Mouse (Mus musculus) liver, embryonic 14.5 days (tissue): Measurements from ENCODE around the gene Nmur1. TPM values are rescaled to one million over a fixed set of nuclear protein-coding genes. Genes with fewer than 3 reads are reported as not detected.

ENCODE experiments used
- ATAC-seq: fragments of 200-750 bp; cut with Nextera tagmentation; 2 replicates; pipeline ENCODE4 v1.8.0; 2017; ENCODE audit warnings: moderate number of reproducible peaks, mild to moderate bottlenecking, moderate library complexity; ENCODE audit not compliant: insufficient read depth
- DNase-seq, 3 experiments: peaks; one replicate each; pipeline ENCODE4 v3.0.0-alpha.2; 2012 to 2013; ENCODE audit warnings: low read depth in 3 of 3, low spot score in 3 of 3
- H3K27ac ChIP-seq: fragments of 300-500 bp; sonication (generic); 2 replicates; pipeline ENCODE4 v1.5.1; 2014; ENCODE audit warnings: moderate library complexity, mild to moderate bottlenecking, control low read depth, inconsistent platforms
- H3K27me3 ChIP-seq: fragments of 300-500 bp; sonication (generic); 2 replicates; pipeline ENCODE4 v1.6.1; 2014; ENCODE audit warnings: mild to moderate bottlenecking, low read length, moderate library complexity; ENCODE audit not compliant: control insufficient read depth, insufficient read depth
- H3K36me3 ChIP-seq: fragments of 300-500 bp; sonication (generic); replicated peaks from 2 replicates; pipeline ENCODE4 v1.6.1; 2014; ENCODE audit warnings: low read depth; ENCODE audit not compliant: control insufficient read depth, insufficient read depth
- H3K4me1 ChIP-seq, 2 experiments: fragments of 200-500 bp in 1 of 2; fragments of 300-500 bp in 1 of 2; sonication (generic) in 1 of 2; replicated peaks; 2 replicates each; pipeline ENCODE4 v1.6.1; 2012 to 2014; ENCODE audit warnings: antibody characterized with exemption in 1 of 2, inconsistent platforms in 1 of 2, low read length in 1 of 2; ENCODE audit not compliant: control insufficient read depth in 2 of 2, insufficient read depth in 2 of 2
- H3K4me2 ChIP-seq: fragments of 300-500 bp; sonication (generic); 2 replicates; pipeline ENCODE4 v1.6.1; 2014; ENCODE audit warnings: low read depth, mild to moderate bottlenecking, control low read depth, moderate library complexity
- H3K4me3 ChIP-seq, 2 experiments: fragments of 200-500 bp in 1 of 2; fragments of 300-500 bp in 1 of 2; sonication (generic) in 1 of 2; 2 replicates each; pipeline ENCODE4 v1.5.1; 2012 to 2014; ENCODE audit warnings: low read depth in 2 of 2, low read length in 2 of 2, mild to moderate bottlenecking in 2 of 2, control low read depth in 1 of 2, inconsistent platforms in 1 of 2, moderate library complexity in 1 of 2; ENCODE audit not compliant: insufficient read depth in 1 of 2
- H3K9ac ChIP-seq: fragments of 300-500 bp; sonication (generic); replicated peaks from 2 replicates; pipeline ENCODE4 v1.6.1; 2014; ENCODE audit warnings: mild to moderate bottlenecking, control low read depth, moderate library complexity
- H3K9me3 ChIP-seq: fragments of 300-500 bp; sonication (generic); 2 replicates; pipeline ENCODE4 v1.6.1; 2016; ENCODE audit warnings: low read length, mixed read lengths; ENCODE audit not compliant: control insufficient read depth
- CTCF ChIP-seq: IDR thresholded peaks from 2 replicates; pipeline ENCODE4 v1.5.1; 2016; ENCODE audit warnings: antibody characterized with exemption, low read depth, control low read depth
- EP300 ChIP-seq: IDR thresholded peaks from 2 replicates; pipeline ENCODE4 v1.6.1; 2016; ENCODE audit warnings: antibody characterized with exemption, low read depth
- WGBS: fragments of 180-500 bp; shearing (Covaris S2); extraction: QIAGEN DNeasy Blood & Tissue Kit; methylation state at CpG from one replicate; pipeline ENCODE4 v1.1.7; 2014; ENCODE audit not compliant: insufficient replicate concordance; 5-methylcytosine and 5-hydroxymethylcytosine counted together
- polyA plus RNA-seq, 2 experiments: library from polyadenylated mRNA; depleted of rRNA in 1 of 2; stranded (reverse) in 1 of 2; unstranded in 1 of 2; fragments of >200 nt; fragmentation: Nextera tagmentation in 1 of 2; extraction: Ambion mirVana in 1 of 2; gene quantifications; 2 replicates each; pipeline versions ENCODE4 v1.2.1 to v1.2.3; 2012 to 2014

Gene Nmur1
- polyA plus RNA-seq, 2 experiments: not detected

DNA sequence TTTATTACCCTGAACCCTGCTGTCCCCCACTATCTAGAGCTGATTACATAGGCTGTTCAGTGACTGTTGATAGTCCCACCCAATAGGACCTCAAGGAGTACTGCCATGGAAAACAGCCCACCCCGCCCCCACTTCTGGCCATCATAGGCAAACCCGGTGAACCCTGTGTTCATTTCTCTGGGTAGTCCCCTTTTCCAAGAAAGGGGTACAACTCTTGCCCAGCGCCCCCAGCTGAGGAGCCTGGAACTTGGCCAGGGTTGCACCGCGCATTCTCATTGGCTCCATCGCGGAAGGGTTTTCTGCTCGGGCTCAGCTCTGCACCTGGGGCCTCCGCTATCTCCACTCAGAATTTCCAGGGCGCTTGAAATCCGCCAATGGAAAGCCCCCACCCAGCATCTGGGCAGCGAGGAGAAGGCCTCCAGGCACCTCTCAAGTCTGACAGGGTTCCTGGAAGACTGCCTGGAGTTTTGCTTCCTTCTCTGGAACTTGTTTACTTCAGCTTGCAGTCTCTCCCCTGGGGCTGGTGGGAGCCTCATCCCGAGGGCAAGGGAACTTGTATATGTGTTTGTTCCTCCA, 21.7 kb upstream of the Nmur1 start:
- peaks cover 5 to 17% of the 10 kb centered on the region in 2 experiments for H3K4me1 ChIP-seq
- no peak overlapping the region for H3K4me2 ChIP-seq
- no peak for DNase-seq
- H3K27me3 ChIP-seq: no peaks in the 10 kb centered on the region
- H3K4me3 ChIP-seq: no peak overlapping the region
- no peak overlapping the region for H3K27ac ChIP-seq
- no peak for TF ChIP-seq CTCF
- 57% methylated on average over 13 of the region's 13 CpGs for WGBS
- no peaks in the 10 kb centered on the region for H3K36me3 ChIP-seq
- no peak overlapping the region for H3K9ac ChIP-seq
- H3K9me3 ChIP-seq: no peaks in the 10 kb centered on the region
- no peak for ATAC-seq

DNA sequence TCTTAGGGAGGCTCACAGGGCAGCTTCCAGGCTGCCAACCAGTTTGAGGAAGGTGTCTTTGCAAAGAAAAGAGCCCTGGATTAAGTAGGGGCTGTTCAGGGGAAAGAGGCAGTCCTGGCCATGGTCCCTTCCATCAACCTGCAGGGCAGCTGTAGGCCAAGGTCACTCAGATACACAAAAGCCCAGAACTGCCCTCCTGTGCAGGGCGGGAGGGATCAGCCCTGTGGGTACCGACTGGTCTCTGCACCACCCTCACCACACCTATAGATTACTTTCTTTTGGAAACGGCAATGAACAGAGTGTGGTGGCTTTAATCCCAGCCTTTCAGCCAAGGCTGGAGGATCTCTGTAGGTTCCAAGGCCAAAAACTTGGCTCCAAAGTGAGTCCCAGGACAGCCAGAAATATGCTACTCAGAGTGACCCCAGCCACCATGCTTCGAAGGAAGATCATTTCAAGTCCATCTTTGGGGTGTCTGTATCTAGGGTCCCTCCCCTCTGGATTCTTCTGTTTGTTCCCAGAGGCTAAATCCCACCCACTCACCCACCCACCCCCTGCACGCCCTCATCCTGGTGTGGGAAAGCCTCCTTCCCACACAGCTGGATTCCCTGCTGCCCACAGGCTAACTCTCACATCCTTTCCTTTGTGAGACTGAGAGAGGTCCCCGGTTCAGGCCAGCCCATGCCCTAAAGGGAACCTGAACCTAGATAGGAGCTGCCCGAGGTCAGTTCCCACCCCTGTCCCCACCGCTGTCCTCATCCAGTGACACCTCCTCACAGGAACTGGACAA, 17.6 kb upstream of the Nmur1 start:
- Histone ChIP-seq H3K4me2 (peak overlapping the region; percentile 82), H3K27me3 (no peaks in the 10 kb centered on the region), H3K4me3 (peak overlapping the region in 1 of 2 experiments; percentile 59; a peak in 1 of 4 replicates), H3K36me3 (no peaks in the 10 kb centered on the region), H3K27ac (peak overlapping the region; percentile 5), H3K9ac (no peak overlapping the region; the same call in 1 of the 2 replicates), H3K9me3 (no peaks in the 10 kb centered on the region), H3K4me1 (peaks cover 8 to 27% of the 10 kb centered on the region in 2 experiments)
- DNase-seq: no peak
- TF ChIP-seq EP300 (no peak), CTCF (no peak)
- ATAC-seq: no peak
- 36% methylated on average over 8 of the region's 8 CpGs for WGBS

DNA sequence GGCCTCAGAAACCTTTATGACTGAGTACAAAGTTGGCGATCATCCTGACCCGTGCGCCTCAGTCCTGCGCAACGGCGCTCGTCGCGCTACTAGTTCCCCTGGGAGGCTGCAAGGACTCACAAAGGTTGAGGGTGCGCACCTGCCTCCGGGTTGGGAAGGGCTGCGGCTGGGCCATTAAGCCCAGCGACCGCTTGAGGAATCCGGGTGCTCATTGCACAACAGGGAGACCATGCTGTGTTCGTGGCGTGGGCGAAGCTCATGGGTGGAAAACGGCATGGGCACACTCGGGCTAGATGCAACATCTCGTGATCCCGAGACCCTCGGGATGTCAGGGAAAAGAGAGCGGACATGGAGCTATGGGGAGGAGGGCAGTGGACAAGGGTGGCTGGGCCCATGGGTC, 16.8 kb upstream of the Nmur1 start:
- Histone ChIP-seq H3K9ac (peak overlapping the region; percentile 56), H3K27me3 (no peaks in the 10 kb centered on the region), H3K4me2 (peak overlapping the region; percentile 82), H3K27ac (peak overlapping the region; percentile 5), H3K9me3 (no peaks in the 10 kb centered on the region), H3K4me3 (peak overlapping the region; percentile 52 to 59), H3K4me1 (peaks cover 10 to 26% of the 10 kb centered on the region in 2 experiments), H3K36me3 (no peaks in the 10 kb centered on the region)
- ATAC-seq (peak; percentile 15; the same call in 1 of the 2 replicates), DNase-seq (no peak)
- TF ChIP-seq CTCF (no peak), EP300 (no peak)
- 6% methylated on average over 24 of the region's 24 CpGs for WGBS

DNA sequence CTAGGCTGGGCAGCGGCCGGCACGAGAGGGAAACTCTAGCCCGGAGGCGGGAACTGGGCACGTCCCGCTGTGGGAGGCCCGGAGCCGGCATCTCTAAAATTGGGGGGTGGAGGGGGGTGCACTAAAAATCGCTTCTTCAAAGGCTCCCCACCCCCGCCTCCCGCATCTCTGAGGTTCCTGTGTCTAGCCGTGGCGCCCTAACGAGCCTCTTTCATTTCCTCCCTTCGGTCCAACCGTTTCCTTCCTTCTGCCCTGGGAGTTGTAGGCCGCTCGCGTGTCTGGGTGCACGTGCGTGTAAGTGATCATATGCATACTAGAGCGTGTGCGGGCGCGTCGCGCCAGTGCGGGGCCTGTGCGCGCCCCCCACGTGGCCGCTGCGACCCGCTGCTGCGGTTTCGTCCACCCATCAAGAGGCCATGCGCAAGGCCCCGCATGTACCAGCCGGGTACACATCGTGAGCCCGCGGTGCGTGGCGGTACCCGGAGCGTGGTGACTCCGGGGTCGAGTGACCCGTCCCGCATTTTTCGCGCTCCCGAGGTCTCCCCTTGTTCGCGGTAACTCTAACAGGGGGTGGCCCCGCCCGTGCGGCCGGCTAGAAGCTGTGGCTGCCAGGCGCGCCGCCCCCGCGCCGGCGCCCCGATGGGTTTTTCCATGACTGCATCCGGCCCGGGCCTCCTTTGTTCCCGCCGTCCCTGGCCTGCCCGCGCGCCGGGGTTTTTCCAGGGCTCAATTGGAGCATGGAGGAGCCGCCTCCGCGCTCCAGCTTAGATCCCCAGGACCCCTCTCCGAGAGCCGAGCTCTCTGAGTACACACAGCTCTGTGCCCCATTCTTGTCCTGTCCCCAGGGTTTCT, 16.2 kb upstream of the Nmur1 start:
- Histone ChIP-seq H3K4me3 (peak overlapping the region; percentile 52 to 59), H3K4me1 (peaks cover 17 to 29% of the 10 kb centered on the region in 2 experiments), H3K27ac (peak overlapping the region; percentile 73), H3K9ac (peak overlapping the region; percentile 56), H3K27me3 (no peaks in the 10 kb centered on the region), H3K9me3 (no peaks in the 10 kb centered on the region), H3K36me3 (no peaks in the 10 kb centered on the region), H3K4me2 (peak overlapping the region; percentile 82)
- 0 out of 2 replicates have a peak, but pooled peaks have one; percentile 7 for TF ChIP-seq EP300
- TF ChIP-seq CTCF: no peak
- ATAC-seq (peak; percentile 61), DNase-seq (peak in 1 of 3 experiments; percentile 60)
- under 1% methylated on average over 80 of the region's 81 CpGs for WGBS

DNA sequence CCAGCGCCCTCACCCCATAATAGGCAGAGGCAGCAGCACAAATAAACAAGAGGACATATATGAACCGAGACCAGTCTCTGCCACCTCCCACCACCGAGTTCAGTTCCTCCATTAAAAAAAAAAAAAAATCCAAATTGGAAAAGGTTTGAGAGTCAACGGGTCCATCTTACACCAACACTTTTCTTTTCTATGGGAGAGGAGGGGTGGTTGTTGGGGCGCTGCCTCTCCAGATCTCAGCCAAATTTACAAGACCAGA, 15.6 kb upstream of the Nmur1 start:
- peaks cover 17 to 33% of the 10 kb centered on the region in 2 experiments for H3K4me1 ChIP-seq

More for the DNA sequence above, 15.6 kb upstream of the Nmur1 start:
- Histone ChIP-seq H3K4me2 (peak overlapping the region; percentile 82), H3K9ac (peak overlapping the region; percentile 56), H3K4me3 (peak overlapping the region; percentile 52 to 59), H3K27ac (peak overlapping the region; percentile 73), H3K27me3 (no peaks in the 10 kb centered on the region), H3K36me3 (no peaks in the 10 kb centered on the region), H3K9me3 (no peaks in the 10 kb centered on the region)
- TF ChIP-seq CTCF: no peak
- TF ChIP-seq EP300: no peak
- DNase-seq (no peak), ATAC-seq (no peak)
- WGBS: 3% methylated on average over 5 of the region's 5 CpGs
